Mouse (Mus musculus) left cerebral cortex, adult 8-10 months (tissue): ENCODE measurements around the gene Tulp3. TPM values are rescaled to one million over a fixed set of nuclear protein-coding genes. Genes with fewer than 3 reads are reported as not detected.
"Not testable (repeated sequence)": the region's sequence is repeated elsewhere in the genome, so short reads cannot be mapped to it uniquely, and the experiment has no call there.

Experiments used
- DNase-seq, 2 experiments: peaks; one replicate each; pipeline ENCODE4 v3.0.0; 2022; ENCODE audit warnings: low spot score in 2 of 2
- total RNA-seq, 4 experiments: library from RNA; stranded (reverse); gene quantifications; 2 replicates each; pipeline ENCODE4 v1.2.4; 2022

Gene Tulp3
- 10 to 100 TPM; 16.6 to 22.1 (median 20.2) TPM for total RNA-seq

- DNase-seq: peak; percentile 90 to 97
These were observed at the start of gene Tulp3 for GRCm38 (mm10) chr6:128355726-128356416. Gene Tulp3 (minus strand): TSS chr6:128355851.

DNA sequence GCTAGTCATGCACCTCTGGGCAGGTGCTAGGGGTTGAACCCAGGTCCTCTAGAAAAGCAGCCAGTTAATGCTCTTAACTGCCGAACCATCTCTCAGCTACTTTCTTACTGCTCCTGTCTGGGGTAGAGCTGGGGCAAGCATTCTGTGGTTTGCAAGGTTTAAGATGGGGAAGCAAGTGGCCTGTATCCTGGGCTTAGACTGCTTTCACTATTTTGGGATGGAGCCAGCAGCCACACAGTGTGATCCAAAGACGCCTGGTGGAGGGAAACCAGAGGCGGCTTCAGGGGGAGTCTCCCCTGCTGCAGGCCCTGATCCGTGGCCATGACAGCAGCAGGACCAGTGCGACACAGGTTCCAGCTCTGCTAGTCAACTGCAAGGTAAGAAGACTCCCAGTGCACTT lies 49.1 kb upstream of the Tulp3 start:
- DNase-seq: no peak

GRCm38 (mm10) chr6:128399421-128400185 lies 44.0 kb upstream of the Tulp3 start:
- DNase-seq: no peak

DNA sequence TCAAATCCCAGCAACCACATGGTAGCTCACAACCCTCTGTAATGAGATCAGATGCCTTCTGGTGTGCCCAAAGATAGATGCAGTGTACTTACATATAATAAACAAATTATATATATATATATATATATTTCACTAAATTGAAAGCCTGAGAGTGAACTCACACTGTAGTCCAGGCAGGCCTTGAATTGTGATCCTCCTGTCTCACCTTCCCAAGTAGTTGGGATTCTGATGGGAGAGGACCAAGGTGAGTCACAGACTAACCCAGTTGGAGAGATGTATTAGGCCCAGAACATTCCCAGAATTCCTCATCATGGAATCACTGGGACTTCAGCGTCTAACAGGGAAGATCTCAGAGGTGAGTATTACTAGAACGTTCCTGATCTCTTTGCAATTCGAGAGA lies 43.3 kb upstream of the Tulp3 start, which contains the start of gene Nrip2:
Gene Nrip2, plus strand, starts transcription at position 301 of the 400 bp plus-strand sequence.
- DNase-seq: no peak

DNA sequence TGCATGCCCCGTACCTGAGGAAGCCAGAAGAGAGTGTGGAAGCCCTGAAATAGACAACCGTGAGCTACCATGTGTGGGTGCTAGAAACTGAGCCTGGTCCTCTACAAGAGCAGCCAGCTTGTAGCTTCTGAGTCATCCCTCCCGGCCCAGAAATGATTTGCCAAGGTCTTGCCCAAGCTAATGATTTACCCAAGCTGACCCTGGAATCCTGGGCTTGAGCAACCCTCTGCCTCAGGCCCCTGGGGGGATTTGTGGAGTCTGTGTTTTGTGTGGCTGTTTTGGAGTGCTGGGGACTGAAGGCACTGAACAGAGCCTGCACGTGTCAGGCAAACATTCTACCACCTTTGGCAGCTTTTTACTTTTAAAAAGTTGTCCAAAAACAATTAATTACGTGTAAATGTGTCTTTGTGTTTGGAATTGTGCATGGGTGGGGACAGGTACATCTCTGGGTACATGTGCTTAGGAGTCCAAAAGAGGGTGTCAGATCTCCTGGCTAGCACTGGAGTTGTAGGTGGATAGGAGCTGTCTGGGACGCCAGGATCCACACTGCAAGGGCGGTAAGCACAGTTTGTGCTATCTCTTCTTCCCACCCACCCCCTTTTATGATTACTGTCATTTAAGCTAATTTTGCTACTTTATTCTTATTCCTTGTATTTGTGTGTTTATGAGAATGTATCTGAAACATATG lies 42.1 kb upstream of the Tulp3 start:
- DNase-seq: no peak

DNA sequence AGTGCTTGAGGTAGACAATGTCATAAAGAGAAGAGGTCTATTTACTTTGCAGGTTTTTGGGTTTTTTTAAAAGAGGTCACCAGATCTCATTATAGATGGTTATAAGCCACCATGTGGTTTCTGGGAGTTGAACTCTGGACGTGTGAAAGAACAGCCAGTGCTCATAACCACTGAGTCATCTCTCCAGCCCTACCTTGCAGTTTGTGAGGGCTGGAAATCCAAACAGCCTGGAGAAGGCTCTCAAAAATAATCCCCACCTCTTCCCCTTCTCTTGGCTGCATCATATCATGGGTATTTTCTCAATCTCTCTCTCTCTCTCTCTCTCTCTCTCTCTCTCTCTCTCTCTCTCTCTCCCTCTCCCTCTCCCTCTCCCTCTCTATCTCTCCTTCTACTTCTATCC lies 35.0 kb upstream of the Tulp3 start:
- DNase-seq: no peak

- no peak for DNase-seq
These were observed 33.5 kb upstream of the Tulp3 start for GRCm38 (mm10) chr6:128389185-128389584.

- DNase-seq: no peak
These were observed 29.4 kb upstream of the Tulp3 start for GRCm38 (mm10) chr6:128385026-128385425.

DNA sequence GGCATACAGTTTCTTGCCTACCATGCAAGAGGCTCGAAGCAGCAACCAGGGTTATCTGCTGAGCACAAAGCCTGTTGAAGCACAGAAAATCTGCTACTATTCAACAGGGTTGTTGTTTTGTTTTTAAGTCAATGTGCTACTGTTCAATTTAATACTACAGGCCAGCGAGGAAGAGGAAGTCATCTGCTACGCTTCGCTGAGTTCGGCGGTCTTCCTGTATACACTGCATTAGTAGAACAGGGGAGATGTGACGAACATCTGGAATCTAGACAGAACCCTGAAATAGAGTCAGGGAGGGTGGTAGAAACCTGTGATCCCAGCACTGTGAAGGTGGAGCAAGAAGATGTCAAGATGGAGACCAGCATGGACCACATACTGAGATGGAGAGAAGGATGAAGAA lies 28.1 kb upstream of the Tulp3 start:
- no peak for DNase-seq

- no peak for DNase-seq
These were observed 25.6 kb upstream of the Tulp3 start for GRCm38 (mm10) chr6:128381254-128381653.

- DNase-seq: not testable (repeated sequence)
These were observed 25.0 kb upstream of the Tulp3 start for GRCm38 (mm10) chr6:128380594-128381167.

DNA sequence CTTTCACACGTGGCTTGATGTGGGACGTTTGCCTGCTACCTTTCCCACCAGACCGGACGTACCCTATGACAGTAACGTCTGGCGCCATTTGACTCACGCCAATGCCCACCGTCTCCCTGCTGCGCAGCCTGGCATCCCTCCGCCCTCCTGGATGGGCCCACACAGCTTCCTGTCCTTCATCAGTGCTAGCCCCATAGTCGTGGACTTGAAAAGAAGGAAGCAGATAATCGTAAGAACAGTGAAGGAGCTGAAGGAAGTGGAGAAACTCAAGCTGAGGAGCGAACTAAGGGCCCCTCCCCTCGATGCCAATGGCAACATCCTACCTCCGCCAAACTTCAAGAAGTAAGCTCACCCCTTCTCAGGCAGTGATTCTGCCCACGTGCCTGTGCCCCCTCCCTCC lies 24.0 kb upstream of the Tulp3 start:
- DNase-seq: no peak

- no peak for DNase-seq
These were observed 20.9 kb upstream of the Tulp3 start for GRCm38 (mm10) chr6:128376371-128377085.

DNA sequence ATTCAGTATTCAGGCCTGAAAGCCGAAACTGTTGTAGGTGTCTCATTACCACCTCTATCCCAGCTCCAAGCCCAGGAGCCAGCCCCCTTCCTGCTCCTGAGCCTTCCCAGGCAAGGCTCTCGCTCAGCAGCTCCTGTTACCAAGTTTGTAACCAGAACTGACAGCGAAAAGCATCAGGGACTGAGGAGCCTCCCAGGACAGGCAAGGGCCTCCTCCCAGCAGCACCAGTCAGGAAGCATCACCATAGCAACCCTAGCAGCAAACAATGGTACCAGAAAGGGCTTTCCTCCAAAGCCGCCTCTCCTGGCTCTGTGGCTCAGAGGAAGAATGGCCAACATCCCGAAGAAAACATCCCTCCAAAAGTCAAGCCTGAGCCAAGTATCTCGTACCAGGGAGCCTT lies 19.5 kb upstream of the Tulp3 start, which contains the start of the genes Tex52 and Gm44596:
Gene Tex52, plus strand, starts transcription at position 265 of the 400 bp plus-strand sequence.
Gene Gm44596, plus strand, starts transcription at position 312 of the 400 bp plus-strand sequence.
- DNase-seq: peak in 1 of 2 experiments; percentile 36

DNA sequence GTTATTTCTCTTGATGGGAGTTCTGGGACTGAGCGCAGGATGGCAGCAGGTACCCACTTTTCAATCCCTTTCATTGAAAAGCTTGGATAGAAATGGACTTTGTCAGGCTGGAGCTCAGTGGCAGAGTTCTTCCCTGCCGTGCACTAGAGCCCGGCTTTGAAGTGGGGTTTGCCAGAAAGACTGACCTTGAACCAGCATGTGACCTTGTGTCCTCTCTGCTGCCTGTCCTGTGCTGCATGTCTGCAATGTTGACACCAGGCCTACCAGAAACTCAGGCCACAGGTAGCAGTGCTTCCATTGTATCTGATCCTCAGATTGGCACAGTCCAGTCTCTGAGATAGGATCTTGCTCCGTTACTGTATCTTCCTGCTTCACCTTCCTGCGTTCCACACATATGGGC lies 14.4 kb upstream of the Tulp3 start:
- no peak for DNase-seq

DNA sequence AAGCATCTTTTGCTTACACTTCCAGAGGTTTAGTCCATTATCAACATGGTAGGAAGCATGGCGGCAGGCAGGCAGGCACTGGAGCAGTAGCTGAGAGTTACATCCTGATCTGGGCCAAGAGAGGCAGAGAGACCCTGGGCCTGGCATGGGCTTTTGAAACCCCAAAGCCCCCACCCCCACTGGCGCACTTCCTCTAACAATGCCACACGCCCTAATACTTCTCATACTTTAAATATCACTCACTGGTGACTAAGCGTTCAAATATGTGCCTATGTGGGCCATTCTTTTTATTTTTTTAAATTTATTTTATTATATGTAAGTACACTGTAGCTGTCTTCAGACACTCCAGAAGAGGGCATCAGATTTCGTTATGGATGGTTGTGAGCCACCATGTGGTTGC lies 10.8 kb upstream of the Tulp3 start:
- DNase-seq: no peak

- no peak for DNase-seq
These were observed 9.1 kb upstream of the Tulp3 start for GRCm38 (mm10) chr6:128364721-128365120.

DNA sequence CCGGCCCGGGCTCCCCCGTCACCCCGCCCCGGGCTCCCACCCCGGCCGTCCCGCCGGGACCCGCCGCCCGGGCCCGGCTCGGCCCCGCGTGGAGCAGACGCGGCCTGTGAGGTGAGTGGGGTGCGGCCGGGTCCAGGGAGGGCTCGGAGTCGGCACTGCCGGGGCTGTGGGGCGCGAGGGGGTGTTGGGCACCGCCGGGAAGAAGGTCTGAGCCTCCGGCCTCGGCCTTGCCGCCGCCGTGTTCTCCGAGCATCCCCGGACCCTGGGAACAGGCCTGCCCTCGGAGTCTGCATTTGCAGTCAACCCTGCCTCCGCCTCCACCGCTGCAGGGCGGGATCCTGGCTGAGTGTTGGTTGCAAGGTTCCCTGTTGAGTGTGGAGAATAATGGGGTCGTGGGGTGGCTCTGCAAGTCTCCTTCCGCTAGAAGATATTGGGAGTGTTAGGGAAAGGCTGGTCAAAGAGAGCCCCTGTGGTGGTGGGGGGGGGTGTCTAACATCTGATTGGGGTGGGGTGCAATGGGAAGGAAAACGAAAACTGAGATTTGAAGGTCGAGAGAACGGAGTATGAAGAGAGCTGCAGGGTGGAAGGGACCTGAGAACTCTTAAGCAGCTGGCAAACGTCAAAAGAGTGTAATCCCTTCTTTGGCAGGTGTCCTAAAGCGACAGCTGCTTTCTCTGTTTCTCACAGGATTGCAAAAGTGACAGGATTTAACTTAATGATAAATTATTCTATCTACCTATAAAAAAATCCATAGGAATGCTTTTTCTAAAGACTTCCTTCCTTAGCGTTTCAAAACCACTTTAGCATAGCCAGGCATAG lies 7.6 kb upstream of the Tulp3 start:
- DNase-seq: no peak

GRCm38 (mm10) chr6:128362381-128363006 lies 6.8 kb upstream of the Tulp3 start, which contains the start of the genes Rhno1 and Foxm1:
Gene Rhno1 (minus strand): TSS chr6:128362911.
Gene Foxm1 (plus strand): TSS chr6:128362967.
- peak; percentile 67 to 69 for DNase-seq
